Mouse (Mus musculus) heart, adult 2 months (tissue): ENCODE results near the gene Prkar1b.

Experiments
- CTCF ChIP-seq: fragments of 200-600 bp; IDR thresholded peaks from 2 replicates; pipeline ENCODE4 v1.8.1; 2022; ENCODE audit warnings: antibody characterized with exemption, mild to moderate bottlenecking, moderate library complexity
- EP300 ChIP-seq: fragments of 200-500 bp; IDR thresholded peaks from 2 replicates; pipeline ENCODE4 v1.6.1; 2011; ENCODE audit warnings: low read depth, low read length, control low read depth; ENCODE audit not compliant: insufficient read depth
- POLR2A ChIP-seq: fragments of 200-500 bp; IDR thresholded peaks from 2 replicates; pipeline ENCODE4 v1.6.1; 2011; ENCODE audit warnings: mild to moderate bottlenecking, low read depth, low read length, control low read depth; ENCODE audit not compliant: insufficient read depth

DNA sequence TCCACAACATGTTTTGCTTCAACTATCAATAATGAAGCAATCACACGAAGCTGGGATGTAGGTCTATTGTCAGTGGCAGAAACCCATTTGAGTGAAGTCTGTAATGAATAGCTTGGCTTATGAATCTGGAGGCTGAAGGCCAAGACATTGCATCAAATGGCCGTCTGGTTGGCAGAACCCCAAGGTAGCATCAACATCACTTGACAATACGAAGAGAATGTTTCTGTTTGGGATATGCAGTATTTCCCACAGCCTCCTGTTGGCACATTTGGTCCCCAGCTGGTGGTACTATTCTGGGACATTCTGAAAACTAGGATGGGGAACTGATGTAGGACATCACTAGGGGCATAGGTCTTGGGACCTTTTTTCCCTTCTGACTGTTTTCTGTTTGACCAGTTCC, 5.9 kb downstream of the Prkar1b start:
- no peak for TF ChIP-seq POLR2A
- no peak for TF ChIP-seq CTCF
- no peak for TF ChIP-seq EP300
